Mouse (Mus musculus): ENCODE data around the gene Cd300lf. TPM values are rescaled to one million over a fixed set of nuclear protein-coding genes. Genes with fewer than 3 reads are reported as not detected.
A peak's percentile ranks its signal among the peaks of the same experiment; 100 is the strongest.

The Cd300lf gene
- total RNA-seq, 1 experiment from 2014 or later = 32.5 TPM

DNA sequence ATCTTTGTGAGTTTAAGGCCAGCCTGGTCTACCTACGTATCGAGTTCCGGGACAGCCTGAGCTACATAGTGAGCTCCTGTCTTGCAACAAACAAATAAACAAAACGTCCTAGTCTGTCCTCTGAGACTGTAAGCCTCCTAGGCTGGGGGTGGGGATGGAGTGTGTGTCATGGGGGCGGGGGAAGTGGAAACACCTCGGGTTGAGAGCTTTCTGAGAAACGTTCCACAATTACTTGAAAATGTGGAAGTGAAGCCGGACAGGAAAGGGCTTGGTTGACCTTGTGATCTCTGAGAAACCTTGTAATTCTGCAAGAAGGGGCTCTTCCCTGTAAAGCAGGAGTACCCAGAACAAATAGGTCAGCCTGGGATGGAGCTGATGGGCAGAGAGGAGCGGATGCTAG lies 14.4 kb downstream of the Cd300lf start:
- ATAC-seq (replicated peaks; ENCODE audit: insufficient number of reproducible peaks, low FRiP score, low TSS enrichment, poor library complexity, severe bottlenecking) = peak; percentile 91

DNA sequence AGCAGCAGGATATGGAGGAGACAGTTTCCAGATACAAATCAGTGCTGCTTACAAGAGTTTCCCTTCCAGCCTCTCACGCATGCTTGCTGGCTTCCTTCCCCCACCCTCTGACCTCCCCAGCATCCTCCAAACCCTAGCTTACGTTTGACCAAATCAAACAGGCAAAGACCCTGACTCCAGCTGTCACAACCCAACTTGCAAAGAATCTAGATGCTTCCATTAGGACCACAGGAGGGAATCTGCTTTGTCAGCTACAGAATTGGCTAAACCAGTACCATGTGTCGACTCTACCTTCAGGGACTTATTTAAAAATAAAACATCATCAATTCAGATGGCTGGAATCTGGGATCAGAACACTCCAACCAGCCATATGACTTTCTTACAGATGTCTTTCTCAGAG lies 21.6 kb downstream of the Cd300lf start:
- no peak for ATAC-seq (replicated peaks; ENCODE audit: insufficient number of reproducible peaks, low FRiP score, low TSS enrichment, poor library complexity, severe bottlenecking)

DNA sequence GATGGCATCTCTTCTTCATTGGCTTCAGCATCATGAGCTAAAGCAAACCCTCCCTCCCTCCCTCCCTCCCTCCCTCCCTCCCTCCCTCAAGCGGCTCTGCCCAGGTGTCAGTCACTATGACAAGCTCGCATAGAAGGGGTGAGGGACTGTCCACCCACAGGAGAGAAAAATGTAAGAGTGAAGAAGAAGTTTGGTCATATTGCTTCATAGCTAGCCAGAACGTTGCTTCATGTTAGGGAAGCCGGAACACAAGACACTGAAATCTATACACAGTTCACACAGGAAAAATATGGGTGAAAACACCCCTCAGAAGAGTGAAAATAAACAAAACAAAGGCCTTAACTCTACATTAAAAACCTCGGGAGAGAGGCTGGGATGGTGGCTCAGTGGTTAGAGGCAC lies 23.5 kb downstream of the Cd300lf start:
- no peak for ATAC-seq (replicated peaks; ENCODE audit: insufficient number of reproducible peaks, low FRiP score, low TSS enrichment, poor library complexity, severe bottlenecking)

DNA sequence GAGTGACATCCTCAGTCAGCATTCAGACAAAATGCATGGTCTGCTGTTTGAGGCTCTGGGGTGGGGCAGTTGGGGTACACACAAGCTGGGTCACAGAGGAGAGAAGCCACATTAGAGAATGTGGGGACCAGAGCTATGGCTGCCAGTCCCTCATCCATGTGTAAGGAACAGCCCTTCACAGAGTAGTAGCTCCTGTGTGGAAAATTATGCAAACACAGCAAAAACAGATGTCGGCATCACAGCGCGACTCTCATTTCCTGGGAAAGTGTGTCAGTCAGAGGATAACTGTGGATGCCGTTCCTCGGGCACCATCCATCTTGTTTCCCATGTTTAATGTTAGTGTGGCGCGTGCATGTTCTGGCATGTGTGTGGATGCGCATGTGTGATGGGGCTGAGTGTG lies 25.6 kb downstream of the Cd300lf start:
- no peak for ATAC-seq (replicated peaks; ENCODE audit: insufficient number of reproducible peaks, low FRiP score, low TSS enrichment, poor library complexity, severe bottlenecking)

DNA sequence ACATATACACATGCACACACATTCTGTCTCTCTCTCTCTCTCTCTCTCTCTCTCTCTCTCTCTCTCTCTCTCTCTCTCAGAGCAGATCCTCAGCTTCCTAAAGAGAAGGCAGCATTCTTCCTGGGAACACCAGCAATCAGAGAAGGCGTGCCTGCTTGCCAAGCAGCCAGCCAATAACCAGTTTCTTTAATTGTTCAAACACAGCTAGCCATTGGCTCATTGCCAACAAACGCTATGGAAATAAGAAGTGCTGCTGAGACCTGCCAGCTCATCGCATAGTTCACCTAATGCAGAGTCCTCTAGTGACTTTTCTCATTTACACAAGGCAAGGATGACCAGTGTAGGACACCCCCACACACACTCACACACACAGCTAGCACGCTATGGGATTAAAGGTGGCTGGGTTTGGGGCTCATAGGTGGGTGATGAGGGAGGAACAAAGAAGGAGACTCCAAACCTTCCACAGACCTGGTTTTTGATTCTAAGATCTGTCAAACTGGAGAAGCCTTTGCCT lies 26.3 kb downstream of the Cd300lf start:
- ATAC-seq (replicated peaks; ENCODE audit: insufficient number of reproducible peaks, low FRiP score, low TSS enrichment, poor library complexity, severe bottlenecking) = no peak

DNA sequence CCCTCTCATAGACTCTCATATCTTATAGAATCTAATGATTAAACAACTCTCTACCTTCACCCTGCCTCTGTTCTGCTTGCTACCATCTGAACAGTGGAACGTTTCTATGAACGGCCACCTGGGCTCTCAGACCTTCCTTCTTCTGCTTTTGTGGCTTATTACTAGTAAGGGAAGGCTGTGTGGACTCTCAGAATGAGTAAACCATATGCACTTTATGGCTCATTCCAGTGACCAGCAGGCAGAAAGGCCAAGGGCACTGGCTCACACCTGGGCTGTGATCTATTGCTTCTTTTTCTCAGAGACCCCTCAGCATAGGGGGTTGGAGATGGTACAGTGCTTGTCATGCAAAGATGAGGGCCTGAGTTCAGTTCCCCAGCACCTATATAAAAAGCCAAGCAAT lies 27.2 kb downstream of the Cd300lf start:
- ATAC-seq (replicated peaks; ENCODE audit: insufficient number of reproducible peaks, low FRiP score, low TSS enrichment, poor library complexity, severe bottlenecking) = no peak

DNA sequence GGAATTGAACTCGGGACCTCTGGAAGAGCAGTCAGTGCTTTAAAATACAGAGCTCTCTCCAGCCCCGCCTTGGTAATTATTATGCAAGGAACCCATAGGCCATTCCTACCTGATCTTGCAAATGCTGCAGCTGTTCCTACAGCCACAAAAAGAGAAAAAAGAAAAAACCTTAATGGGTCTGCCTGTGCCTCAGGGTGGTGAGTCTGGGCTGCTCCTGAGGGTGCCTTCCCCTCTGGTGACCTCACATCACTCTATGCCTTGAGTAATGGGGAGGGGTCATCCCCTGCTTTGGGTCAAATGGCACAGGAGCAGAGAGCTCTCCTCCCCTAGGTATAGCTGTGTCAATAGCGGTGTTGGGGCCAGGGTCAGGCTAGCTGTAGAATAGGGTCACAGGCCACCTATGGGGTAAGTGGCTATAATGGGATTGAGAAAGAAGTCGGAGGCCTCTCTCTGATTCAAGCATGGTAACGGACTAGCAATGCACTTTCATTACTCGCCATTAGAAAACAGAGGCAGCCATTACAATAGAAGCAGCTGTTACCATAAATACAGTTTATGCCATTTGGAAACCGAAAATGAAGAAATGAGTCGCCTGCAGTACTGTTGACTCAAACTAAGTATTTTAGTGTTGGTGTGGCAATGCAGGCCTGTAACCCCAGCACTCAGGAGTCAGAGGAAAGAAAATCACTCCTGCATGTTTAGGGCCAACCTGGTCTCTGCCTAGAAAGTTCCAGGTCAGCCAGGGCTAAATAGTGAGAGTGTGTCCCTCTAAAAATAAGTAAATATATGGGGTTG lies 28.8 kb downstream of the Cd300lf start:
- no peak for ATAC-seq (replicated peaks; ENCODE audit: insufficient number of reproducible peaks, low FRiP score, low TSS enrichment, poor library complexity, severe bottlenecking)

DNA sequence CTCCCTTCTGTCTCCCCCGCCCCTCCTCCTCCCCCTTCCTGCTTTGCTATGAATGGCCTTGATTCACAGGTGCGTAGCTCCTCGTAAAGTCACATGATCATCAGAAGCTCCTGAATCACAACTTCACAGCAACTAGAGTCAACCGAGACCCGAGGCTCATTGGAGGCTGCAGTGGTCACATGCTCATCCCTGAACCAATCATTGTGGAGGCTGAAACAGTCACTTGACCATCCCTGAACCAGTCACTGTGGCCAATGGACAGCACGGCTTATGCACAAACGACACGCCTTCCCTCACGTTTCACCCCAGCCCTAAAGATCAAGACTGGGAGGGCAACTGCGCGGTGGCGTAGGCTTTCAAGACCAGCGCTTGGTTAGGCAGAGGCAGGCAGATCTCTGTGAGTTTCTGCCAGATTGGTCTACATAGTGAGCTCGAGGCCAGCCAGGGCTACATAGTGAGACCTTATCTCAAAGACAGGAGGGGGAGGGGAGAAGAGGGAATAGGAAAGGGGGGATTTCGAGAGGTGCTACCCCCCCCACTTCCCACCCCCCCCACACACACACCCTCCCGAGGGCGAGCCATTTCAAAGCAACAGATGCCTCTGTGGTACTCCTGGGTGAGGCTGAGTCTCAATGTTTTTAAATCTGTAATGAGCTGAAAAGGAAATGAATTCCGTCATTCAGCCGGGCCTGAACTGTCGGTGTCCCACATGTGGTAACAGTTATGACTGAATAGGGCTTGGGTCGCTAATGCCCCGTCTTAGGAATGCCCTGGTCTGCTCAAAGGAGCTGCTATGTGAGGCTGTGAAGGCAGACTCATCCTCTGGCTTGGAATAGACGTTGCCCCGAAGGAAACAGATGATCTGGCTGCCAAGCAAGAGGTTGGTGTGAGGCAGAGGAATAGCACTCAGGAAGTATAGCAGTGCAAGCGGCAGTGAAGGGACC lies 30.1 kb downstream of the Cd300lf start:
- ATAC-seq (replicated peaks; ENCODE audit: insufficient number of reproducible peaks, low FRiP score, low TSS enrichment, poor library complexity, severe bottlenecking) = no peak

DNA sequence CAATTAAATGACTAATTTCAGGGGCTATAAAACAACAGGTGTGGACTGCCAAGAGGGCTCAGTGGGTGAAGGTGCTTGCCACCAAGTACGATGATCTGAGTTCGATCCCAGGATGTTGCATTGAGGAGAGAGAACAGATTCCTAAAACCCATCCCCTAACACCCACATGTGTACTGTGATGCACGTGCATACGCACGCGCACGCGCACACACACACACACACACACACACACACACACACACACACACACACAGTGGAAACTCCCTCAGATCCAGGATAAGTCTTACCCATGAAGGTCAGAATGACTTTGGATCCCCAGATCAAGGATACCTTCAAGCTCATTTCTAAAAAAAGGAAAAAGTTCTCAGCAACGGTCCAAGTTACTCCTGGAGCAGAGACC lies 31.7 kb downstream of the Cd300lf start:
- ATAC-seq (replicated peaks; ENCODE audit: insufficient number of reproducible peaks, low FRiP score, low TSS enrichment, poor library complexity, severe bottlenecking) = no peak

DNA sequence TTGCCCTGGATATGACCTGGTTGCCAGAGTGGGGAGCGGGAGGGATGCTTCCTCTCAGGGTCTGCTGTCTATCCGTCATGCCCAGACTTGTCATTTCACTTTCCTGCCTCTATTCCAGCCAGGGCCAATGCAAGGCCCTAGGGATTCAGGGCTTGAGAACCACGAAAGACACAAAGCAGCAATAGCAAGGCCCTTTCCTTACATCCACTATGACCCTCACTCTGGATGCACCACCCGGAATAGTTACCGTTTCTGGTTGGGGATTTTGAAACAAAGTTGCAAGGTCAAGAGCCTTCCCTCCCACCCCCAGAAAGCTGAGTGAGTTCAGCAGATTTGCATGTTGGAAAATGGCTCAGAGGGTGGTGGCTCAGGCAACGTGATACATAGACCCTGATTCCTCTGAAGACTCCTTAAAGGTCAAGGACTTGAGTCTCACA lies 32.2 kb downstream of the Cd300lf start:
- ATAC-seq (replicated peaks; ENCODE audit: insufficient number of reproducible peaks, low FRiP score, low TSS enrichment, poor library complexity, severe bottlenecking) = no peak

DNA sequence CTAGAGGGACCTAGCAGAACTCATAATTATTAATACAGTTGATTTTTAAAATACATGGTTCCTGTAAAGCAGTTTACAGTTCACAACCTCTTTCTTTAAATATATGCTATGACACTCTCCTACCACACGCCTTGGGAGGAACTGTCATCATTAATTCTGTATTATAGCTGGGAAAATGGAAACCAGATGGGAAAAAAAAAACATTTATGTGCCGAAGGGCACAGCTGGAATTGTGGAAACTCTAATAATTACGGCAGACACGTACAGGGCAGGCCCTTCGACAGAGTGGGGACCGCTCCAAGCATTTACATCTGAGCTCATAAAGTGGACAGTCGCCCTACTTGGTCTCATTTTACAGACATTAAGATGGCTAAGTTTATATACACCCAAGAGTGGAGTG lies 33.1 kb downstream of the Cd300lf start:
- no peak for ATAC-seq (replicated peaks; ENCODE audit: insufficient number of reproducible peaks, low FRiP score, low TSS enrichment, poor library complexity, severe bottlenecking)

DNA sequence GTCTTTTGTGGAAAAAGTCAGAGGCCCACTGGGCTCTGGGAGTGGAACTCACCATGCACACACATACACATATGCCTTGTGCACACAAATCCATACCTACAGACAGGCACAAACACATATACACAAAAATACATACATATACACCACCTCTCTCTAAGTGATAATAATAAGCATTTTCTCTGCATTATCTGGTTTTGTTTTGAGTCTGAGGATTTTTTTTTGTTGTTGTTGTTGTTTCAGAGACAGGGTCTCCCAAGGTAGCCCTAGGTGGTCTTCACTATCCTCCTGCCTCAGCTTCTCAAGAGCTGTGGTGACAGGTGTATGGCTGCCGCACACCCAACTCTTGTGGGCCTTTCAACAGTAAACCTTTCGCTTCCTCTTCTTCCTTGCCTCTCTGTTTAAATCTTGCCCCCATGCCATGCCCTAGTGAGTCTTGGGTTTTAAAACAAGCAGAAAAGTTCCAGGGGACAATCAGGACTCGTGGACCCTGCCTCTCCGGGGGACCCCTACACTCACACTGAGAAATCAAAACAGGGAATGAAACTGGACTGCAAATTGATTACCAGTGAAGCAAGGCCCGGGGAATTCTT lies 33.7 kb downstream of the Cd300lf start:
- no peak for ATAC-seq (replicated peaks; ENCODE audit: insufficient number of reproducible peaks, low FRiP score, low TSS enrichment, poor library complexity, severe bottlenecking)

DNA sequence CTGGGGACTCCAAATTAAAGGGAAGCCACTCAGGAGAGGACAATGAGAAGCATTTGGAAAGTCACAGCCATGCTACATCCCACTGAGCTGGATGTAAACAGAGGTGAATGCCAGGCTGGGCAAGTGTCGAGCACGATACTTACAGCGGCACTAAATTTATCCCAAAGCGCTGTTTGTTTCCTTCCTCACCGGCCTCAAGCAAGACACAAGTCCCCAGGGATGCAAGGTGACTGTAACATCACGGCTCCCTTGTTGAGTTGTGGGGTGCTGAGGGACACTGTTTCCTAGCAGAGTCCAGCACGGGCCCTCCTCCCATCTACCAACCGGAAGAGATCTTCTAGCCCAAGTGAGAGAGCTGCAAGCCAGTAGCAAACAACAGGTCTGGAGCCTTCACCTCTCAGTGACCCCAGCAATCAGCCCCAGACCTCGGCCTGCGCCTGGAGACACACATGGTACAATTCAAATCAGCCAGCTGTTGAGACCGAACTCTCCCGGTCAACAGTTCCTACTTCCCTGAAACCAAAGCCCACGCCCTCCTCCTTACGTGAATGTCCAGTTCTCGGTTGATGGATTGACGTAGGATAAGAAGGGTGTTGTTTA lies 34.5 kb downstream of the Cd300lf start:
- ATAC-seq (replicated peaks; ENCODE audit: insufficient number of reproducible peaks, low FRiP score, low TSS enrichment, poor library complexity, severe bottlenecking) = no peak

DNA sequence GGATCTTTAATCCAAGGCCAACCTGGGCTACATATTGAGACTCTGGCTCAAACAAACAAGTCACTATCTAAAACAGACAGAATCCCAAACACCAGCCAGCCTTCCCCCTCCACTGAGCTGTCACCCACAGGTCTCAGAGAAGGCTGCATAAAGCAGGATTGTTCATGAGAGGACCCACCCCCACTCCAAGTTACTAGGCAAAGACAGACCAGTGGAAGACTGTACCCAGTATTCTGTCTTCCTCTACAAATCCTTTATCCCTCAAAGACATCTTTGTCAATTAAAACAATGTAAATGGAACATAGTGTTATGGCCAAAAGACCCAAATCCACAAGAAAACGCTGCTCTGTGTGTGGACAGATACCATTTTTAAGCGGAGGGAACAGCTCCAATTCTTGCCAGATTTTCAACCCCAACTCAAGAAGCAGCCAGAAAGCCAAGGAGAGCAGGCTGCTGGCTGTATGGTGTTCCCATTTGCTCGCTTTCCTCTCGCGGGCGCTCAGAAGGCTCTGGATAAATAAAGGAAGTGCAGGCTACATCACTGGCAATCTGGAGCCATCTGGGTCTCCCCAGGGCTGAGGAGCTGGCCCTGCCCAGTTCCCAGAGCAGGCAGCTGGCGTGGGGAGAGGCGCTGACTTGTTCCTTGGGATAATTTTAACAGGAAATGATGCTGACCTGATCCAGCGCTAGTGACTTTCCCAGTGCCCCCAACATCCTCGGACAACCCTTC lies 35.4 kb downstream of the Cd300lf start:
- no peak for ATAC-seq (replicated peaks; ENCODE audit: insufficient number of reproducible peaks, low FRiP score, low TSS enrichment, poor library complexity, severe bottlenecking)

DNA sequence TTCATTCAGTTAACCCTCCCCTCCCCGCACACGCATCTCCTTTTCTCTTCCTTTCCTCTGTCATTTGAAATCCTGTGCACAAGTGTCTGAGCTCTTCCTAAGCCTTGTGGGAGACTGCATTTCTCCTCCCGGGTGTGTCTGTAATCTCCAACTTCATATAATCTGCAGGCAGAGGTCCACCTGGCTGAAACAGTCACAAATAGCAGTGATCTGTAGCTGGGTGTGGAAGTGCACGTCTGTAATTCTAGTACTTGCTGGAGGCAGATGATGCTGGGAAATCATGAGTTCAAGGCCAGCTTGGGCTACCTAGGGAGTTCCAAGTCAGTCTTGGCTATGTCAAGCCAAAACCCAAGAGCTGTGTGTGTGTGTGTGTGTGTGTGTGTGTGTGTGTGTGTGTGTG lies 41.7 kb downstream of the Cd300lf start:
- no peak for ATAC-seq (replicated peaks; ENCODE audit: insufficient number of reproducible peaks, low FRiP score, low TSS enrichment, poor library complexity, severe bottlenecking)

DNA sequence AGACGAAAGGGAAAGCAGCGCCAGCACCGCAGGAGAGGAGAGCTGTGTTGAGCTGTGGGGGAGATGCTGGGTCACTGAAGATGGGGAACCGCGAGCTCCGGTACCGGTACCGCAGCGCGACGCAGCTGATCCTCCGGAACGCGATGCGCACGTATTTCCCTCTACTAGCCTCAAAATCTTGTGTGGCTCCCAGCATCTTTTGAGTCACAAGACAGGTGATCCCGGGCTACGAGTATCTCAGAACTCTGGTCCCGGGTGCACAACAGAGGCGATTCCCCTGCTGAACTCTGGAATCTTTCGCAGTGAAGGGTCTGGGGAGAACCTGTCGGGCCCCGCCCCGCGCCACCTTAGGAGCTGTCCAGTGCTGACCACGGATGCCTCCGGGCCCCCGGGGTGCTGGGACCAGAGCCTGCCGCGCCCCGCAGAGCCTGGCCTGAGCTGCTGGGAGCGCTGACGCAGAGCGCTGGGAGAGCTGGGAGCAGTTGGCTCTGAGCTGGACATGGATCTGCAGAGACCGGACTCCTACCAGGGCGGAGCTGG lies 42.4 kb downstream of the Cd300lf start, which contains the start of gene Rab37:
Rab37 (plus strand) TSS at position 70 of the 540 bp plus-strand sequence.
- ATAC-seq (replicated peaks; ENCODE audit: insufficient number of reproducible peaks, low FRiP score, low TSS enrichment, poor library complexity, severe bottlenecking) = no peak

DNA sequence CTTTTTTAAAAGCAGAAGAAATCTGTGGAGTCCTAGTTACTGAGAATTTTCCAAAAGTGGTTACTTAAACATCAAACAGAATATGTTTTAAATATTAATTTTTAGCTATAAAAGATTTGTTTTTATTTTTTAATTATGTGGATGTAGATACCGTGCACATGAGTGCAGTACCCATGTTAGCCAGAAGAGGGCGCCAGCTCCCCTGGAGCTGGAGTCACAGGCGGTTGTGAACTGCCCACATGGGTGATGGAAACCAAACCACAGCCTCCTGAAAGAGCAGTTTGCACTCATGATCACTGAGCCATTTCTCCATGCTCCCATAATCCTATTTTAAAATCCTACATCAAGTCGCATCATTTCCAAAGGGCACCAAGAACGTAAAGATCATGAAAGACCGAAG lies 43.9 kb downstream of the Cd300lf start:
- no peak for ATAC-seq (replicated peaks; ENCODE audit: insufficient number of reproducible peaks, low FRiP score, low TSS enrichment, poor library complexity, severe bottlenecking)

DNA sequence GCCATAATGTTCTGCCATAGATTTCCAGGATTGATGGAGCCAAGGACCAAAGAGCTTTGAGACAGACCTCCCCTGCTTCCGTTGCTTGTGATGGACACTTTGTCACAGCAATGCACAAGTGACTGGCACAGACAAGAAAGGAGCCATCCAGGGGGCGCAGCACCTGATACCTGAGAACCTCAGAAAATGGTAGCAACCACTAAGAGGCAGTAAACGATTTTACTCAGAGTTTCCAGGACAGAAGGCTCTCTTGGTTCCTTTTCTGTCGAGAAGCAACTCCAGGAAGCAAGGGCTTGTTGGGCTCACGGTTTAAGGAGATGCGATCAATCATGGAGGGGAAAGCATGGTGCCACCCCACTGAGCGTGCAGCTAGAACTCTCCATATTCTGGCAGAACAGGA lies 47.6 kb downstream of the Cd300lf start:
- ATAC-seq (replicated peaks; ENCODE audit: insufficient number of reproducible peaks, low FRiP score, low TSS enrichment, poor library complexity, severe bottlenecking) = no peak
